ENCODE assay signal across 9 mouse cellular contexts in the genomic region with DNA sequence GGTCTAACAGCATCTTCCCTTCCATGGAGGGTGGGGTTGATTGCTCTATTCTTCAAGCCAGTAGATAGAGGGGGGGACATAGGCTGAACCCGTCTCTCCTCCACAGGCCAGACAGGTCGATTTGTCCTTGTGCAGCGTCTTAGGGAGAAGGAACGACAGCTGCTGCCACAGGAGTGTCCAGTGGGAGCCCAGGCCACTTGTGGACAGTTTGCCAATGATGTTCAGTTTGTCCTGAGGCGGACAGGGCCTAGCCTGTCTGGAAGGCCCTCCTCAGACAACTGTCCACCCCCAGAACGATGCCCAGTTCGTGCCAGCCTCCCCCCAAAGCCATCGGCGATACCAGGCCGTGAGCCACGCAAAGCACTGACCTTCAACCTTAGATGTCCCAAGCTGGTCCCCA. TPM values are rescaled to one million over a fixed set of nuclear protein-coding genes. Genes with fewer than 3 reads are reported as not detected.
DNase-seq lines count a peak whose midpoint lies in the region; ATAC-seq and TF ChIP-seq lines count a peak whose summit lies in the region.
"Had no signal": no experiment of that assay in that cellular context is flagged by ENCODE, and none has a peak within 500 bp of the region (broad histone marks: within the 10 kb centered on the region; RNA-seq: fewer than 3 reads in every experiment).

No protein-coding gene starts in this region.

- TF ChIP-seq EP300 in liver, postnatal 0 days (IDR thresholded peaks at IDR 0.05; ENCODE audit: low read depth) = no peak

- TF ChIP-seq POLR2A in thymus, adult 2 months (IDR thresholded peaks at IDR 0.05; ENCODE audit: control insufficient read depth, extremely low read depth, insufficient read depth, low read length, poor library complexity) = no peak

- peak overlapping the region; percentile 98 for H3K4me2 ChIP-seq in heart, embryonic 16.5 days (ENCODE audit: low read depth, low read length)
- peak overlapping the region; percentile 92 for H3K4me2 ChIP-seq in hindbrain, embryonic 13.5 days
- H3K4me2 ChIP-seq in liver, postnatal 0 days (ENCODE audit: low read depth, low read length) = peak overlapping the region; percentile 99

- peak overlapping the region; percentile 79; the same call in 1 of the 2 replicates for H3K4me3 ChIP-seq in heart, embryonic 16.5 days (ENCODE audit: low read length)
- peak overlapping the region; percentile 80; the same call in 1 of the 2 replicates for H3K4me3 ChIP-seq in G1E (ENCODE audit: low read depth, low read length)
- peak overlapping the region; percentile 74 for H3K4me3 ChIP-seq in hindbrain, embryonic 13.5 days
- peak overlapping the region; percentile 70 for H3K4me3 ChIP-seq in liver, postnatal 0 days (ENCODE audit: low read depth, low read length)
- H3K4me3 ChIP-seq in thymus, adult 2 months (ENCODE audit: control insufficient read depth, insufficient read depth, low read length) = no peak overlapping the region

- WGBS in heart, embryonic 16.5 days = 79% methylated on average over 11 of the region's 11 CpGs
- WGBS in hindbrain, embryonic 13.5 days = 92% methylated on average over 11 of the region's 11 CpGs
- 78% methylated on average over 11 of the region's 11 CpGs for WGBS in liver, postnatal 0 days (ENCODE audit: insufficient replicate concordance)
- 97% methylated on average over 11 of the region's 11 CpGs for WGBS in thymus, adult 2 months

- peak overlapping the region; percentile 80; the same call in 1 of the 2 replicates for H3K27ac ChIP-seq in heart, embryonic 16.5 days (ENCODE audit: low read length)
- H3K27ac ChIP-seq in hindbrain, embryonic 13.5 days = no peak overlapping the region
- peak overlapping the region; percentile 57 for H3K27ac ChIP-seq in liver, postnatal 0 days (ENCODE audit: low read depth)
- H3K27ac ChIP-seq in thymus, adult 2 months (ENCODE audit: control insufficient read depth, insufficient read depth, low read length) = no peak overlapping the region

- peak overlapping the region; percentile 79; the same call in 1 of the 2 replicates for H3K9ac ChIP-seq in heart, embryonic 16.5 days (ENCODE audit: low read length)
- H3K9ac ChIP-seq in hindbrain, embryonic 13.5 days = peak overlapping the region; percentile 74; the same call in 1 of the 2 replicates
- H3K9ac ChIP-seq in liver, postnatal 0 days (replicated peaks) = peak overlapping the region; percentile 75

- no peaks in the 10 kb centered on the region; the same call in 1 of the 2 replicates for H3K36me3 ChIP-seq in heart, embryonic 16.5 days (ENCODE audit: control insufficient read depth, insufficient read depth)
- H3K36me3 ChIP-seq in G1E (replicated peaks) = peaks cover 47% of the 10 kb centered on the region
- peaks cover 18% of the 10 kb centered on the region for H3K36me3 ChIP-seq in hindbrain, embryonic 13.5 days
- peaks cover 4% of the 10 kb centered on the region; the same call in 1 of the 2 replicates for H3K36me3 ChIP-seq in liver, postnatal 0 days (replicated peaks; ENCODE audit: insufficient read depth, low read length)
- no peaks in the 10 kb centered on the region for H3K36me3 ChIP-seq in thymus, adult 2 months (ENCODE audit: control insufficient read depth, insufficient read depth, low read length)

- no peaks in the 10 kb centered on the region for H3K9me3 ChIP-seq in heart, embryonic 16.5 days (replicated peaks; ENCODE audit: control insufficient read depth, low read length)
- no peaks in the 10 kb centered on the region for H3K9me3 ChIP-seq in G1E (replicated peaks)
- H3K9me3 ChIP-seq in hindbrain, embryonic 13.5 days = no peaks in the 10 kb centered on the region
- H3K9me3 ChIP-seq in liver, postnatal 0 days (ENCODE audit: low read length) = no peaks in the 10 kb centered on the region

- peaks cover 25% of the 10 kb centered on the region for H3K4me1 ChIP-seq in heart, embryonic 16.5 days (ENCODE audit: control insufficient read depth, insufficient read depth, low read length)
- peaks cover 79% of the 10 kb centered on the region for H3K4me1 ChIP-seq in G1E (ENCODE audit: insufficient read depth, low read depth, low read length)
- H3K4me1 ChIP-seq in hindbrain, embryonic 13.5 days (replicated peaks) = peaks cover 40% of the 10 kb centered on the region
- peaks cover 56% of the 10 kb centered on the region for H3K4me1 ChIP-seq in liver, postnatal 0 days (ENCODE audit: insufficient read depth)
- peaks cover 18% of the 10 kb centered on the region for H3K4me1 ChIP-seq in thymus, adult 2 months (replicated peaks; ENCODE audit: control insufficient read depth, insufficient read depth, low read length)

- no peak for ATAC-seq in heart, embryonic 16.5 days (replicated peaks; ENCODE audit: extremely low read depth, insufficient read depth, low FRiP score)
- ATAC-seq in G1E (ENCODE audit: extremely low read depth, insufficient number of reproducible peaks, low FRiP score, poor library complexity, severe bottlenecking) = no peak
- no peak for ATAC-seq in hindbrain, embryonic 13.5 days (ENCODE audit: low FRiP score)
- no peak for ATAC-seq in liver, postnatal 0 days

- TF ChIP-seq CTCF in G1E (IDR thresholded peaks at IDR 0.05; ENCODE audit: low read depth, low read length) = no peak
- no peak for TF ChIP-seq CTCF in liver, postnatal 0 days (IDR thresholded peaks at IDR 0.05; ENCODE audit: low read depth)
- TF ChIP-seq CTCF in thymus, adult 2 months (IDR thresholded peaks at IDR 0.05; ENCODE audit: borderline replicate concordance, control insufficient read depth, extremely low read depth, insufficient read depth, low read length, poor library complexity) = no peak

- H3K27me3 ChIP-seq in heart, embryonic 16.5 days (ENCODE audit: control insufficient read depth, insufficient read depth, low read length) = no peaks in the 10 kb centered on the region
- peaks cover 19% of the 10 kb centered on the region for H3K27me3 ChIP-seq in G1E (ENCODE audit: insufficient read depth, low read length)
- no peaks in the 10 kb centered on the region for H3K27me3 ChIP-seq in hindbrain, embryonic 13.5 days
- H3K27me3 ChIP-seq in liver, postnatal 0 days (ENCODE audit: insufficient read depth, low read length) = no peaks in the 10 kb centered on the region
- no peaks in the 10 kb centered on the region for H3K27me3 ChIP-seq in thymus, adult 2 months (ENCODE audit: control insufficient read depth, insufficient read depth, low read length)

- DNase-seq in heart, adult 9 months (ENCODE audit: low spot score in 2 of 2) = no peak
- DNase-seq in G1E (ENCODE audit: low spot score) = no peak
- DNase-seq in liver, postnatal 0 days = no peak
- DNase-seq in thymus, adult 2 months = no peak
- no peak for DNase-seq in layer of hippocampus, adult 8-10 months (ENCODE audit: low spot score in 2 of 2)
- no peak for DNase-seq in adrenal gland, postnatal 10 days

RNA-seq across cellular contexts. Expression of a gene that starts 1.2 kb away (rescaled TPM):
- polyA plus RNA-seq in heart, embryonic 16.5 days (2015; fragmentation: Nextera tagmentation; extraction: Ambion mirVana) = 16.1 and 17.2 TPM in 2 replicates
- 15.6 and 51.8 TPM in 2 replicates for total RNA-seq in G1E (2014; fragmentation: Nextera tagmentation)
- total RNA-seq in G1E (2017) = 4.9 and 8.9 TPM in 2 replicates
- 14.1 and 16.8 TPM in 2 replicates for polyA plus RNA-seq in G1E (2012)
- polyA plus RNA-seq in hindbrain, embryonic 13.5 days (2015; fragmentation: Nextera tagmentation; extraction: Ambion mirVana) = 27.4 and 32.9 TPM in 2 replicates
- polyA plus RNA-seq in liver, postnatal 0 days (2015; fragmentation: Nextera tagmentation; extraction: Ambion mirVana) = 24.9 and 27.3 TPM in 2 replicates
- polyA plus RNA-seq in thymus, adult 2 months (2012; rRNA removed) = 29.8 TPM in 2 replicates
- total RNA-seq in layer of hippocampus, adult 8-10 months (2022) = 1 to 10 TPM in 2 of 4 experiments, under 1 TPM in 2; 0.71 to 2.0 (median 1.00) TPM
- 1 to 10 TPM; 6.5 to 7.8 TPM for total RNA-seq in adrenal gland, postnatal 10 days (2021)

RNA-seq across cellular contexts. Expression of a gene that starts 3.0 kb away (rescaled TPM):
- 0.54 and 0.76 TPM in 2 replicates for polyA plus RNA-seq in heart, embryonic 16.5 days (2015; fragmentation: Nextera tagmentation; extraction: Ambion mirVana)
- total RNA-seq in G1E (2014; fragmentation: Nextera tagmentation) (1.6 and 2.2 TPM in 2 replicates), G1E (2017) (0.52 and 0.93 TPM in 2 replicates)
- 0.42 and 0.49 TPM in 2 replicates for polyA plus RNA-seq in G1E (2012)
- 1.2 and 1.8 TPM in 2 replicates for polyA plus RNA-seq in hindbrain, embryonic 13.5 days (2015; fragmentation: Nextera tagmentation; extraction: Ambion mirVana)
- 0.49 TPM in 2 replicates for polyA plus RNA-seq in liver, postnatal 0 days (2015; fragmentation: Nextera tagmentation; extraction: Ambion mirVana)
- polyA plus RNA-seq in thymus, adult 2 months (2012; rRNA removed) = 4.6 and 5.5 TPM in 2 replicates
- not detected for total RNA-seq in layer of hippocampus, adult 8-10 months (2022)
- total RNA-seq in adrenal gland, postnatal 10 days (2021) = under 1 TPM; 0.27 to 0.55 TPM
- total RNA-seq: left cerebral cortex, adult 18-20 months had no signal

RNA-seq across cellular contexts. Expression of a gene that starts 11.7 kb away (rescaled TPM):
- polyA plus RNA-seq in heart, embryonic 16.5 days (2015; fragmentation: Nextera tagmentation; extraction: Ambion mirVana) = 43.5 and 50.7 TPM in 2 replicates
- 73.1 and 77.4 TPM in 2 replicates for total RNA-seq in G1E (2014; fragmentation: Nextera tagmentation)
- 45.1 and 61.4 TPM in 2 replicates for total RNA-seq in G1E (2017)
- polyA plus RNA-seq in G1E (2012) = 159 and 173 TPM in 2 replicates
- polyA plus RNA-seq in hindbrain, embryonic 13.5 days (2015; fragmentation: Nextera tagmentation; extraction: Ambion mirVana) = 77.1 and 78.9 TPM in 2 replicates
- 10.8 and 14.3 TPM in 2 replicates for polyA plus RNA-seq in liver, postnatal 0 days (2015; fragmentation: Nextera tagmentation; extraction: Ambion mirVana)
- 64.1 and 80.2 TPM in 2 replicates for polyA plus RNA-seq in thymus, adult 2 months (2012; rRNA removed)
- 10 to 100 TPM; 68.4 to 95.2 (median 79.3) TPM for total RNA-seq in layer of hippocampus, adult 8-10 months (2022)
- 10 to 100 TPM; 69.9 to 75.3 TPM for total RNA-seq in adrenal gland, postnatal 10 days (2021)

RNA-seq across cellular contexts. Expression of a gene that starts 22.9 kb away (rescaled TPM):
- polyA plus RNA-seq in heart, embryonic 16.5 days (2015; fragmentation: Nextera tagmentation; extraction: Ambion mirVana) = 3.0 and 4.1 TPM in 2 replicates
- total RNA-seq in G1E (2014; fragmentation: Nextera tagmentation) (2.3 and 2.8 TPM in 2 replicates), G1E (2017) (1.3 and 2.7 TPM in 2 replicates)
- 3.3 and 4.0 TPM in 2 replicates for polyA plus RNA-seq in G1E (2012)
- 10.3 and 11.2 TPM in 2 replicates for polyA plus RNA-seq in hindbrain, embryonic 13.5 days (2015; fragmentation: Nextera tagmentation; extraction: Ambion mirVana)
- 2.0 and 2.2 TPM in 2 replicates for polyA plus RNA-seq in liver, postnatal 0 days (2015; fragmentation: Nextera tagmentation; extraction: Ambion mirVana)
- 7.1 and 7.4 TPM in 2 replicates for polyA plus RNA-seq in thymus, adult 2 months (2012; rRNA removed)
- total RNA-seq in layer of hippocampus, adult 8-10 months (2022) = 1 to 10 TPM; 3.6 to 5.6 (median 5.1) TPM
- total RNA-seq in adrenal gland, postnatal 10 days (2021) = 1 to 10 TPM; 6.8 to 8.6 TPM

RNA-seq across cellular contexts. Expression of a gene that starts 23.1 kb away (rescaled TPM):
- polyA plus RNA-seq in heart, embryonic 16.5 days (2015; fragmentation: Nextera tagmentation; extraction: Ambion mirVana) = 59.5 and 92.1 TPM in 2 replicates
- 30.3 and 32.7 TPM in 2 replicates for total RNA-seq in G1E (2014; fragmentation: Nextera tagmentation)
- total RNA-seq in G1E (2017) = 29.3 and 31.5 TPM in 2 replicates
- polyA plus RNA-seq in G1E (2012) = 31.1 and 38.9 TPM in 2 replicates
- polyA plus RNA-seq in hindbrain, embryonic 13.5 days (2015; fragmentation: Nextera tagmentation; extraction: Ambion mirVana) = 109 and 118 TPM in 2 replicates
- 44.0 and 46.2 TPM in 2 replicates for polyA plus RNA-seq in liver, postnatal 0 days (2015; fragmentation: Nextera tagmentation; extraction: Ambion mirVana)
- 65.6 and 77.9 TPM in 2 replicates for polyA plus RNA-seq in thymus, adult 2 months (2012; rRNA removed)
- 100 to 1,000 TPM; 181 to 211 (median 191) TPM for total RNA-seq in layer of hippocampus, adult 8-10 months (2022)
- 10 to 100 TPM; 87.8 to 91.9 TPM for total RNA-seq in adrenal gland, postnatal 10 days (2021)

Comparison
In these comparisons a context has a peak if more than half of its experiments do, and no peak if none do; other contexts are left out.
1. H3K27ac ChIP-seq: peak in heart, embryonic 16.5 days (single experiment) and liver, postnatal 0 days (single experiment); none in hindbrain, embryonic 13.5 days (single experiment) and thymus, adult 2 months (single experiment).
2. Peak in every context shown above with its lines, with median percentiles within 50 percentile points of each other: H3K4me2 ChIP-seq and H3K9ac ChIP-seq.